Mouse (Mus musculus) macrophage (primary cell): Measurements from ENCODE around the gene Prr22. TPM values are rescaled to one million over a fixed set of nuclear protein-coding genes. Genes with fewer than 3 reads are reported as not detected.

Source experiments
- H3K27ac ChIP-seq: fragments of 350-480 bp; formaldehyde crosslinking; 2 replicates; pipeline ENCODE4 v1.9.0; 2021
- H3K36me3 ChIP-seq: fragments of 350-480 bp; formaldehyde crosslinking; 2 replicates; pipeline ENCODE4 v1.9.0; 2021; ENCODE audit errors: inconsistent target
- H3K4me3 ChIP-seq: fragments of 350-480 bp; formaldehyde crosslinking; 2 replicates; pipeline ENCODE4 v1.9.0; 2021; ENCODE audit errors: inconsistent target
- H3K79me2 ChIP-seq: fragments of 350-480 bp; formaldehyde crosslinking; 2 replicates; pipeline ENCODE4 v1.9.0; 2021; ENCODE audit errors: inconsistent target
- WGBS: methylation state at CpG from one replicate; pipeline ENCODE4 v1.1.7; 2026; ENCODE audit warnings: inconsistent platforms; ENCODE audit not compliant: missing documents; 5-methylcytosine and 5-hydroxymethylcytosine counted together
- polyA plus RNA-seq: library from polyadenylated mRNA; stranded (reverse); fragments of 250-400 nt; gene quantifications from 3 replicates; pipeline ENCODE4 v1.2.4, GENCODE M21; 2018; ENCODE audit warnings: inconsistent platforms

Gene Prr22
- polyA plus RNA-seq, 1 experiment from 2014 or later, result not detected

GRCm38 (mm10) chr17:56766631-56767405 is 3.2 kb upstream of the Prr22 start:
- WGBS, result 95% methylated on average over 27 of the region's 27 CpGs
- H3K36me3 ChIP-seq, result peaks cover 14% of the 10 kb centered on the region; the same call in 1 of the 2 replicates

GRCm38 (mm10) chr17:56767531-56768135 is 2.4 kb upstream of the Prr22 start:
- WGBS, result 95% methylated on average over 20 of the region's 29 CpGs
- no peak overlapping the region for H3K4me3 ChIP-seq
- H3K79me2 ChIP-seq, result peaks cover 5% of the 10 kb centered on the region; the same call in 1 of the 2 replicates
- H3K27ac ChIP-seq, result no peak overlapping the region
- H3K36me3 ChIP-seq, result peaks cover 14% of the 10 kb centered on the region; the same call in 1 of the 2 replicates

More at GRCm38 (mm10) chr17:56766631-56767405, 3.2 kb upstream of the Prr22 start:
- Histone ChIP-seq H3K27ac (no peak overlapping the region), H3K79me2 (peaks cover 5% of the 10 kb centered on the region; the same call in 1 of the 2 replicates), H3K4me3 (no peak overlapping the region)

GRCm38 (mm10) chr17:56768941-56769340 is 1.1 kb upstream of the Prr22 start:
- WGBS, result 95% methylated on average over 11 of the region's 11 CpGs
- Histone ChIP-seq H3K27ac (no peak overlapping the region), H3K36me3 (peaks cover 14% of the 10 kb centered on the region; the same call in 1 of the 2 replicates), H3K4me3 (no peak overlapping the region), H3K79me2 (peaks cover 5% of the 10 kb centered on the region; the same call in 1 of the 2 replicates)

- Histone ChIP-seq H3K27ac (no peak overlapping the region), H3K36me3 (no peaks in the 10 kb centered on the region), H3K79me2 (no peaks in the 10 kb centered on the region), H3K4me3 (no peak overlapping the region)
- 95% methylated on average over 11 of the region's 11 CpGs for WGBS
Measured at GRCm38 (mm10) chr17:56777568-56777967, 7.5 kb downstream of the Prr22 start.

- no peaks in the 10 kb centered on the region for H3K36me3 ChIP-seq
Measured at GRCm38 (mm10) chr17:56778779-56779362, 8.8 kb downstream of the Prr22 start.

GRCm38 (mm10) chr17:56780291-56780978 is 10.4 kb downstream of the Prr22 start:
- no peak overlapping the region for H3K27ac ChIP-seq
- no peak overlapping the region for H3K4me3 ChIP-seq
- H3K36me3 ChIP-seq, result no peaks in the 10 kb centered on the region
- 92% methylated on average over 13 of the region's 13 CpGs for WGBS
- H3K79me2 ChIP-seq, result no peaks in the 10 kb centered on the region

More at GRCm38 (mm10) chr17:56778779-56779362, 8.8 kb downstream of the Prr22 start:
- Histone ChIP-seq H3K4me3 (no peak overlapping the region), H3K27ac (no peak overlapping the region), H3K79me2 (no peaks in the 10 kb centered on the region)
- WGBS, result 97% methylated on average over 3 of the region's 3 CpGs

GRCm38 (mm10) chr17:56788886-56789285 is 18.8 kb downstream of the Prr22 start:
- H3K79me2 ChIP-seq, result no peaks in the 10 kb centered on the region
- H3K4me3 ChIP-seq, result no peak overlapping the region
- WGBS, result 81% methylated on average over 3 of the region's 3 CpGs
- no peaks in the 10 kb centered on the region for H3K36me3 ChIP-seq
- no peak overlapping the region for H3K27ac ChIP-seq

GRCm38 (mm10) chr17:56789286-56789685 is 19.2 kb downstream of the Prr22 start:
- 96% methylated on average over 6 of the region's 6 CpGs for WGBS
- H3K36me3 ChIP-seq, result no peaks in the 10 kb centered on the region
- H3K4me3 ChIP-seq, result no peak overlapping the region
- no peak overlapping the region for H3K27ac ChIP-seq
- H3K79me2 ChIP-seq, result no peaks in the 10 kb centered on the region

GRCm38 (mm10) chr17:56792588-56792987 is 22.5 kb downstream of the Prr22 start:
- no peak overlapping the region for H3K27ac ChIP-seq
- no peaks in the 10 kb centered on the region for H3K79me2 ChIP-seq
- no peaks in the 10 kb centered on the region for H3K36me3 ChIP-seq
- 89% methylated on average over 3 of the region's 3 CpGs for WGBS
- H3K4me3 ChIP-seq, result no peak overlapping the region

- H3K79me2 ChIP-seq, result no peaks in the 10 kb centered on the region
- no peak overlapping the region for H3K4me3 ChIP-seq
- H3K36me3 ChIP-seq, result no peaks in the 10 kb centered on the region
- no peak overlapping the region for H3K27ac ChIP-seq
- 80% methylated on average over 6 of the region's 6 CpGs for WGBS
Measured at GRCm38 (mm10) chr17:56793614-56794319, 23.7 kb downstream of the Prr22 start.

GRCm38 (mm10) chr17:56799276-56799675 is 29.2 kb downstream of the Prr22 start:
- Histone ChIP-seq H3K27ac (no peak overlapping the region), H3K4me3 (no peak overlapping the region), H3K36me3 (no peaks in the 10 kb centered on the region), H3K79me2 (no peaks in the 10 kb centered on the region)
- 98% methylated on average over 3 of the region's 3 CpGs for WGBS

- Histone ChIP-seq H3K4me3 (no peak overlapping the region), H3K27ac (no peak overlapping the region), H3K79me2 (no peaks in the 10 kb centered on the region), H3K36me3 (no peaks in the 10 kb centered on the region)
- 96% methylated on average over 7 of the region's 8 CpGs for WGBS
Measured at GRCm38 (mm10) chr17:56802065-56802464, 32.0 kb downstream of the Prr22 start.

GRCm38 (mm10) chr17:56804952-56805351 is 34.9 kb downstream of the Prr22 start:
- H3K4me3 ChIP-seq, result no peak overlapping the region
- H3K27ac ChIP-seq, result no peak overlapping the region
- 92% methylated on average over 5 of the region's 5 CpGs for WGBS
- H3K36me3 ChIP-seq, result no peaks in the 10 kb centered on the region
- no peaks in the 10 kb centered on the region for H3K79me2 ChIP-seq

GRCm38 (mm10) chr17:56805784-56806183 is 35.7 kb downstream of the Prr22 start:
- no peak overlapping the region for H3K27ac ChIP-seq
- no peaks in the 10 kb centered on the region for H3K79me2 ChIP-seq
- no peaks in the 10 kb centered on the region for H3K36me3 ChIP-seq
- no peak overlapping the region for H3K4me3 ChIP-seq
- WGBS, result 100% methylated on average over 1 of the region's 1 CpGs
